9 mouse cellular contexts compared by ENCODE assay signal in genomic region chr9:107280322-107281027, GRCm38 (mm10). TPM values are rescaled to one million over a fixed set of nuclear protein-coding genes. Genes with fewer than 3 reads are reported as not detected.
A peak's percentile ranks its signal among the peaks of the same experiment; 100 is the strongest.
DNase-seq lines count a peak whose midpoint lies in the region; ATAC-seq and TF ChIP-seq lines count a peak whose summit lies in the region.
"Had no signal": no experiment of that assay in that cellular context is flagged by ENCODE, and none has a peak within 500 bp of the region (broad histone marks: within the 10 kb centered on the region; RNA-seq: fewer than 3 reads in every experiment).

No protein-coding gene starts in this region.

- TF ChIP-seq CTCF in stomach, postnatal 0 days (IDR thresholded peaks at IDR 0.05; ENCODE audit: low read depth) = no peak

- no peak overlapping the region for H3K4me3 ChIP-seq in neural tube, embryonic 11.5 days (ENCODE audit: low read depth, low read length)
- H3K4me3 ChIP-seq in embryonic facial prominence, embryonic 11.5 days (ENCODE audit: low read depth, low read length) = no peak overlapping the region
- peak overlapping the region; percentile 37 for H3K4me3 ChIP-seq in liver, embryonic 16.5 days (ENCODE audit: low read depth, low read length)
- H3K4me3 ChIP-seq in stomach, postnatal 0 days (ENCODE audit: low read depth, low read length) = peak overlapping the region; percentile 15
- H3K4me3 ChIP-seq: erythroblast, embryonic 14.5 days had no signal

- no peak for ATAC-seq in neural tube, embryonic 11.5 days (ENCODE audit: insufficient read depth, low FRiP score, low TSS enrichment)
- ATAC-seq in embryonic facial prominence, embryonic 11.5 days (replicated peaks; ENCODE audit: insufficient number of reproducible peaks, low FRiP score, low TSS enrichment, low read depth) = no peak
- ATAC-seq in liver, embryonic 16.5 days (ENCODE audit: low read depth) = peak; percentile 57
- peak; percentile 44 for ATAC-seq in stomach, postnatal 0 days (ENCODE audit: low FRiP score, low TSS enrichment)

- 54% methylated on average over 13 of the region's 13 CpGs for WGBS in neural tube, embryonic 11.5 days
- WGBS in embryonic facial prominence, embryonic 11.5 days = 46% methylated on average over 13 of the region's 13 CpGs
- WGBS in liver, embryonic 16.5 days (ENCODE audit: insufficient replicate concordance) = 13% methylated on average over 13 of the region's 13 CpGs
- WGBS in stomach, postnatal 0 days = 44% methylated on average over 13 of the region's 13 CpGs

- no peaks in the 10 kb centered on the region for H3K36me3 ChIP-seq in neural tube, embryonic 11.5 days (ENCODE audit: control insufficient read depth, insufficient read depth, low read length)
- H3K36me3 ChIP-seq in embryonic facial prominence, embryonic 11.5 days (replicated peaks; ENCODE audit: control insufficient read depth, insufficient read depth, low read depth, low read length) = no peaks in the 10 kb centered on the region
- no peaks in the 10 kb centered on the region for H3K36me3 ChIP-seq in liver, embryonic 16.5 days (ENCODE audit: control insufficient read depth, insufficient read depth)
- no peaks in the 10 kb centered on the region for H3K36me3 ChIP-seq in stomach, postnatal 0 days (ENCODE audit: control insufficient read depth, insufficient read depth, low read length)

- DNase-seq in neural tube, embryonic 11.5 days (ENCODE audit: low spot score) = no peak
- no peak for DNase-seq in neural tube, embryonic 10.5 days (ENCODE audit: extremely low spot score, low spot score)
- no peak for DNase-seq in embryonic facial prominence, embryonic 11.5 days (ENCODE audit: low spot score)
- DNase-seq in stomach, postnatal 0 days (ENCODE audit: low spot score) = no peak
- DNase-seq in cerebellum, adult 9-10 months = no peak
- DNase-seq in spleen, postnatal 14 days (ENCODE audit: low spot score in 2 of 2) = no peak
- no peak for DNase-seq in urinary bladder, postnatal 14 days (ENCODE audit: low spot score)

- no peaks in the 10 kb centered on the region for H3K27me3 ChIP-seq in neural tube, embryonic 11.5 days (ENCODE audit: control insufficient read depth, insufficient read depth, low read length)
- H3K27me3 ChIP-seq in embryonic facial prominence, embryonic 11.5 days (ENCODE audit: control insufficient read depth, insufficient read depth, low read length) = no peaks in the 10 kb centered on the region
- no peaks in the 10 kb centered on the region for H3K27me3 ChIP-seq in liver, embryonic 16.5 days (ENCODE audit: control insufficient read depth, insufficient read depth, low read depth, low read length)
- no peaks in the 10 kb centered on the region for H3K27me3 ChIP-seq in stomach, postnatal 0 days (ENCODE audit: control insufficient read depth, insufficient read depth, low read length)

- no peaks in the 10 kb centered on the region for H3K9me3 ChIP-seq in neural tube, embryonic 11.5 days (ENCODE audit: control insufficient read depth, low read length)
- no peaks in the 10 kb centered on the region for H3K9me3 ChIP-seq in embryonic facial prominence, embryonic 11.5 days (replicated peaks; ENCODE audit: control insufficient read depth, low read length)
- H3K9me3 ChIP-seq in liver, embryonic 16.5 days (replicated peaks; ENCODE audit: control insufficient read depth, low read length) = no peaks in the 10 kb centered on the region
- H3K9me3 ChIP-seq in stomach, postnatal 0 days (ENCODE audit: control insufficient read depth, low read length) = no peaks in the 10 kb centered on the region

- peaks cover 7% of the 10 kb centered on the region for H3K4me1 ChIP-seq in neural tube, embryonic 11.5 days (ENCODE audit: control insufficient read depth, insufficient read depth, low read length)
- peaks cover 2% of the 10 kb centered on the region for H3K4me1 ChIP-seq in embryonic facial prominence, embryonic 11.5 days (ENCODE audit: control insufficient read depth, insufficient read depth, low read length)
- H3K4me1 ChIP-seq in liver, embryonic 16.5 days (ENCODE audit: control insufficient read depth, low read depth, low read length) = peaks cover 11% of the 10 kb centered on the region; the same call in 1 of the 2 replicates
- H3K4me1 ChIP-seq in stomach, postnatal 0 days (replicated peaks; ENCODE audit: control insufficient read depth, insufficient read depth) = no peaks in the 10 kb centered on the region; the same call in 1 of the 2 replicates

- no peak for TF ChIP-seq EP300 in stomach, postnatal 0 days (optimal IDR thresholded peaks at IDR 0.05)

- no peak overlapping the region; the same call in 1 of the 2 replicates for H3K9ac ChIP-seq in neural tube, embryonic 11.5 days (ENCODE audit: low read length)
- H3K9ac ChIP-seq in embryonic facial prominence, embryonic 11.5 days (replicated peaks; ENCODE audit: low read length) = peak overlapping the region; percentile 25
- H3K9ac ChIP-seq in liver, embryonic 16.5 days (ENCODE audit: low read depth, low read length) = peak overlapping the region; percentile 39; the same call in 1 of the 2 replicates
- H3K9ac ChIP-seq in stomach, postnatal 0 days (ENCODE audit: low read length) = peak overlapping the region; percentile 31; the same call in 1 of the 2 replicates

- 0 out of 2 replicates have a peak overlapping the region, but pooled peaks have one; percentile 19 for H3K4me2 ChIP-seq in neural tube, embryonic 11.5 days (ENCODE audit: low read depth)
- H3K4me2 ChIP-seq in embryonic facial prominence, embryonic 11.5 days (ENCODE audit: low read depth, low read length) = peak overlapping the region; percentile 22
- peak overlapping the region; percentile 54 for H3K4me2 ChIP-seq in liver, embryonic 16.5 days (ENCODE audit: low read depth, low read length)
- peak overlapping the region; percentile 47 for H3K4me2 ChIP-seq in stomach, postnatal 0 days (replicated peaks; ENCODE audit: low read depth)

- no peak overlapping the region for H3K27ac ChIP-seq in neural tube, embryonic 11.5 days (ENCODE audit: low read depth, low read length)
- 0 out of 2 replicates have a peak overlapping the region, but pooled peaks have one; percentile 28 for H3K27ac ChIP-seq in embryonic facial prominence, embryonic 11.5 days (replicated peaks; ENCODE audit: low read depth, low read length)
- H3K27ac ChIP-seq in liver, embryonic 16.5 days (ENCODE audit: low read length) = peak overlapping the region; percentile 70
- peak overlapping the region; percentile 81 for H3K27ac ChIP-seq in stomach, postnatal 0 days (replicated peaks)

RNA-seq across cellular contexts. Expression of gene Mapkapk3, which starts 9.2 kb away (rescaled TPM):
- 3.6 and 4.8 TPM in 2 replicates for polyA plus RNA-seq in neural tube, embryonic 11.5 days (2014; fragmentation: Nextera tagmentation; extraction: Ambion mirVana)
- 3.7 and 4.1 TPM in 2 replicates for polyA plus RNA-seq in embryonic facial prominence, embryonic 11.5 days (2014; fragmentation: Nextera tagmentation; extraction: Ambion mirVana)
- polyA plus RNA-seq in liver, embryonic 16.5 days (2015; fragmentation: Nextera tagmentation; extraction: Ambion mirVana) = 8.4 and 9.9 TPM in 2 replicates
- polyA plus RNA-seq in stomach, postnatal 0 days (2015; fragmentation: Nextera tagmentation; extraction: Ambion mirVana) = 32.0 and 37.4 TPM in 2 replicates

RNA-seq across cellular contexts. Expression of gene Cish, which starts 15.4 kb away (rescaled TPM):
- 5.1 and 6.4 TPM in 2 replicates for polyA plus RNA-seq in neural tube, embryonic 11.5 days (2014; fragmentation: Nextera tagmentation; extraction: Ambion mirVana)
- polyA plus RNA-seq in embryonic facial prominence, embryonic 11.5 days (2014; fragmentation: Nextera tagmentation; extraction: Ambion mirVana) = 3.4 and 3.7 TPM in 2 replicates
- polyA plus RNA-seq in liver, embryonic 16.5 days (2015; fragmentation: Nextera tagmentation; extraction: Ambion mirVana) = 10.0 and 10.7 TPM in 2 replicates
- 30.8 and 32.2 TPM in 2 replicates for polyA plus RNA-seq in stomach, postnatal 0 days (2015; fragmentation: Nextera tagmentation; extraction: Ambion mirVana)

RNA-seq across cellular contexts. Expression of gene Dock3, which starts 48.8 kb away (rescaled TPM):
- 5.5 and 5.8 TPM in 2 replicates for polyA plus RNA-seq in neural tube, embryonic 11.5 days (2014; fragmentation: Nextera tagmentation; extraction: Ambion mirVana)
- 0.46 and 2.2 TPM in 2 replicates for polyA plus RNA-seq in embryonic facial prominence, embryonic 11.5 days (2014; fragmentation: Nextera tagmentation; extraction: Ambion mirVana)
- 0.02 and 0.04 TPM in 2 replicates for polyA plus RNA-seq in liver, embryonic 16.5 days (2015; fragmentation: Nextera tagmentation; extraction: Ambion mirVana)
- 0.93 and 1.9 TPM in 2 replicates for polyA plus RNA-seq in stomach, postnatal 0 days (2015; fragmentation: Nextera tagmentation; extraction: Ambion mirVana)
- polyA plus RNA-seq: erythroblast, embryonic 14.5 days had no signal

RNA-seq across cellular contexts. Expression of gene Hemk1, which starts 57.7 kb away (rescaled TPM):
- polyA plus RNA-seq in neural tube, embryonic 11.5 days (2014; fragmentation: Nextera tagmentation; extraction: Ambion mirVana) = 11.1 and 12.4 TPM in 2 replicates
- polyA plus RNA-seq in embryonic facial prominence, embryonic 11.5 days (2014; fragmentation: Nextera tagmentation; extraction: Ambion mirVana) = 8.2 and 11.0 TPM in 2 replicates
- polyA plus RNA-seq in liver, embryonic 16.5 days (2015; fragmentation: Nextera tagmentation; extraction: Ambion mirVana) = 2.9 TPM in 2 replicates
- polyA plus RNA-seq in stomach, postnatal 0 days (2015; fragmentation: Nextera tagmentation; extraction: Ambion mirVana) = 5.3 and 6.7 TPM in 2 replicates

RNA-seq across cellular contexts. Expression of gene 6430571L13Rik, which starts 59.9 kb away (rescaled TPM):
- polyA plus RNA-seq in neural tube, embryonic 11.5 days (2014; fragmentation: Nextera tagmentation; extraction: Ambion mirVana) = 1.4 and 2.0 TPM in 2 replicates
- 0.70 and 0.72 TPM in 2 replicates for polyA plus RNA-seq in embryonic facial prominence, embryonic 11.5 days (2014; fragmentation: Nextera tagmentation; extraction: Ambion mirVana)
- polyA plus RNA-seq in liver, embryonic 16.5 days (2015; fragmentation: Nextera tagmentation; extraction: Ambion mirVana) = 0.07 and 0.18 TPM in 2 replicates
- polyA plus RNA-seq in stomach, postnatal 0 days (2015; fragmentation: Nextera tagmentation; extraction: Ambion mirVana) = 0.63 and 0.73 TPM in 2 replicates
- polyA plus RNA-seq: erythroblast, embryonic 14.5 days had no signal

Comparison
In these comparisons a context has a peak if more than half of its experiments do, and no peak if none do; other contexts are left out.
1. ATAC-seq: peak in liver, embryonic 16.5 days (single experiment) and stomach, postnatal 0 days (single experiment); none in neural tube, embryonic 11.5 days (single experiment) and embryonic facial prominence, embryonic 11.5 days (single experiment).
2. H3K4me3 ChIP-seq: peak in liver, embryonic 16.5 days (single experiment) and stomach, postnatal 0 days (single experiment); none in neural tube, embryonic 11.5 days (single experiment) and embryonic facial prominence, embryonic 11.5 days (single experiment).
3. Peak in every context shown above with its lines, with median percentiles within 50 percentile points of each other: H3K4me2 ChIP-seq.